Mouse (Mus musculus): Measurements from ENCODE around the gene Slc37a1. TPM values are rescaled to one million over a fixed set of nuclear protein-coding genes. Genes with fewer than 3 reads are reported as not detected.

Gene Slc37a1
- polyA plus RNA-seq, 1 experiment from 2014 or later, result 3.9 TPM

DNA sequence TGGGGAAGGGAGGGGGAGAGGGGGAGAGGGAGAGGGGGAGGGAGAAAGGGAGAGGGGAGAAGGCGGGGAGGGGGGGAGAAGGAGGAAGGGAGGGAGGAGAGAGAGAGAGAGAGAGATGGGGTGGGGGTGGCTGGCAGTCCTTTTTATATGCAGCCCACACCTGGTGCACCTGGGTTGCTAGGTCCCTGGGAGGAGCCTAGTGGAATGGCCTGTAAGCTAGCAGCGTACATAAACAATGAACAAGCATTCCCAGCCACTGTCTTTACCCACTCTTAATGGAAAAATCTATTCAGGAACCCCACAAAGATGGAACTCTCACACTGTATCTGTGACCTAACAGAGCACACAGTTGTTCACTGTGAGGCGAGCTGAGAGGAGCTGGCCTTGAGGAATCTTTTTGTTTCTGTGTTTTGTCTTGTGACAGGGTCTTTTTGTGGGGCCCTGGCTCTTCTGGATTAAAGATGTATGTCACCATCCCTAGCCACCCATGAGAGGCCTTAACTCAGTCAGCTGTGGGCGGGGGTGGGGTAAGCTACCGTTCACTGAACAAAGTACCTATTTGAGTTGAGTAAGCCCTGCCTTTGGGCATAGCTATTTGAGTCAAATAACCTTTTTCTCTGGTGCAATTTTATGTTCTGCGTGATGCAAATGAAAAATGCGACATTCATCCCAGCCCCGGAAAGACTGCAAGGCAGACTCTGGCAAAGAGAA lies 69.4 kb downstream of the Slc37a1 start:
- Histone ChIP-seq H3K9ac (ENCODE audit: low read depth, low read length) (no peak overlapping the region), H3K4me3 (replicated peaks; ENCODE audit: low read depth, low read length) (no peak overlapping the region), H3K4me1 (replicated peaks; ENCODE audit: insufficient read depth, low read length) (0 out of 2 replicates have a peak, but pooled peaks cover 3% of the 10 kb centered on the region), H3K27ac (no peak overlapping the region), H3K36me3 (ENCODE audit: insufficient read depth, low read length) (no peaks in the 10 kb centered on the region), H3K4me2 (ENCODE audit: low read length) (no peak overlapping the region), H3K27me3 (ENCODE audit: insufficient read depth, low read length) (no peaks in the 10 kb centered on the region), H3K9me3 (replicated peaks; ENCODE audit: low read length) (no peaks in the 10 kb centered on the region)
- no peak for TF ChIP-seq CTCF (IDR thresholded peaks at IDR 0.05; ENCODE audit: low read depth)
- no peak for ATAC-seq (replicated peaks; ENCODE audit: low FRiP score, low read depth)
- 35% methylated on average over 8 of the region's 8 CpGs for WGBS
- no peak for DNase-seq (ENCODE audit: low spot score)

GRCm38 (mm10) chr17:31360582-31360981 lies 74.0 kb downstream of the Slc37a1 start:
- H3K27me3 ChIP-seq (ENCODE audit: insufficient read depth, low read length), result no peaks in the 10 kb centered on the region
- H3K4me3 ChIP-seq (replicated peaks; ENCODE audit: low read depth, low read length), result no peak overlapping the region
- no peak overlapping the region for H3K9ac ChIP-seq (ENCODE audit: low read depth, low read length)
- TF ChIP-seq CTCF (IDR thresholded peaks at IDR 0.05; ENCODE audit: low read depth), result no peak
- WGBS, result 83% methylated on average over 13 of the region's 13 CpGs
- 0 out of 2 replicates have a peak, but pooled peaks cover 3% of the 10 kb centered on the region for H3K4me1 ChIP-seq (replicated peaks; ENCODE audit: insufficient read depth, low read length)
- no peaks in the 10 kb centered on the region for H3K9me3 ChIP-seq (replicated peaks; ENCODE audit: low read length)
- ATAC-seq (replicated peaks; ENCODE audit: low FRiP score, low read depth) (no peak), DNase-seq (ENCODE audit: low spot score) (no peak)
- H3K36me3 ChIP-seq (ENCODE audit: insufficient read depth, low read length), result no peaks in the 10 kb centered on the region
- H3K27ac ChIP-seq, result no peak overlapping the region
- H3K4me2 ChIP-seq (ENCODE audit: low read length), result no peak overlapping the region

GRCm38 (mm10) chr17:31365586-31366166 lies 79.1 kb downstream of the Slc37a1 start:
- no peaks in the 10 kb centered on the region for H3K4me1 ChIP-seq (replicated peaks; ENCODE audit: insufficient read depth, low read length)
- H3K9ac ChIP-seq (ENCODE audit: low read depth, low read length), result no peak overlapping the region
- no peaks in the 10 kb centered on the region for H3K36me3 ChIP-seq (ENCODE audit: insufficient read depth, low read length)
- no peaks in the 10 kb centered on the region for H3K9me3 ChIP-seq (replicated peaks; ENCODE audit: low read length)
- H3K4me3 ChIP-seq (replicated peaks; ENCODE audit: low read depth, low read length), result no peak overlapping the region
- WGBS, result 73% methylated on average over 5 of the region's 5 CpGs
- no peaks in the 10 kb centered on the region for H3K27me3 ChIP-seq (ENCODE audit: insufficient read depth, low read length)
- H3K27ac ChIP-seq, result no peak overlapping the region
- DNase-seq (ENCODE audit: low spot score), result no peak
- no peak for TF ChIP-seq CTCF (IDR thresholded peaks at IDR 0.05; ENCODE audit: low read depth)
- no peak overlapping the region for H3K4me2 ChIP-seq (ENCODE audit: low read length)
- no peak for ATAC-seq (replicated peaks; ENCODE audit: low FRiP score, low read depth)

- Histone ChIP-seq H3K4me2 (ENCODE audit: low read length) (no peak overlapping the region), H3K9ac (ENCODE audit: low read depth, low read length) (no peak overlapping the region), H3K27me3 (ENCODE audit: insufficient read depth, low read length) (no peaks in the 10 kb centered on the region), H3K9me3 (replicated peaks; ENCODE audit: low read length) (no peaks in the 10 kb centered on the region), H3K27ac (no peak overlapping the region), H3K4me1 (replicated peaks; ENCODE audit: insufficient read depth, low read length) (no peaks in the 10 kb centered on the region), H3K4me3 (replicated peaks; ENCODE audit: low read depth, low read length) (no peak overlapping the region), H3K36me3 (ENCODE audit: insufficient read depth, low read length) (no peaks in the 10 kb centered on the region)
- TF ChIP-seq CTCF (IDR thresholded peaks at IDR 0.05; ENCODE audit: low read depth), result no peak
- no peak for ATAC-seq (replicated peaks; ENCODE audit: low FRiP score, low read depth)
- no peak for DNase-seq (ENCODE audit: low spot score)
- WGBS, result 83% methylated on average over 2 of the region's 2 CpGs
Measured at GRCm38 (mm10) chr17:31370221-31370620, 83.6 kb downstream of the Slc37a1 start.

DNA sequence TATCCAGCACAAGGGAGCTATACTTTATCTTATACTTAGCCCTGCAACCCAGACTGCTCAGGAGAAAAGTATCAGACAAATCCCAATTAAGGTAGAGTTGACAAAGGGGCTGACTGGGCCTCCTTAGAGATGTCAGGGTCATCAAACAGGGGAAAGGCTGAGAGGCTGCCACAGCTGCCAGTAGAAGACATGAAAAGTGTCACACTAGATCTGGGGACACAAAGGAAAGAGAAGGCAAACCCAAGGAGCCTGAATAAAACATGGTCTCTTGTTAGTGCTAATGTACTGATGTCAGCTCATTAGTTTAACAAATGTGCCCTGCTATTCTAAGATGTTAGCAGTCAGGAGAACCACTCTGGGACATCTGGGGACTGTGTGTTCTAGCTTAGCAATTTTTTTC lies 84.3 kb downstream of the Slc37a1 start:
- Histone ChIP-seq H3K27ac (no peak overlapping the region), H3K4me2 (ENCODE audit: low read length) (no peak overlapping the region), H3K36me3 (ENCODE audit: insufficient read depth, low read length) (no peaks in the 10 kb centered on the region), H3K27me3 (ENCODE audit: insufficient read depth, low read length) (no peaks in the 10 kb centered on the region), H3K9me3 (replicated peaks; ENCODE audit: low read length) (no peaks in the 10 kb centered on the region), H3K4me3 (replicated peaks; ENCODE audit: low read depth, low read length) (no peak overlapping the region), H3K4me1 (replicated peaks; ENCODE audit: insufficient read depth, low read length) (no peaks in the 10 kb centered on the region), H3K9ac (ENCODE audit: low read depth, low read length) (no peak overlapping the region)
- DNase-seq (ENCODE audit: low spot score), result no peak
- no peak for ATAC-seq (replicated peaks; ENCODE audit: low FRiP score, low read depth)
- TF ChIP-seq CTCF (IDR thresholded peaks at IDR 0.05; ENCODE audit: low read depth), result no peak

- Histone ChIP-seq H3K9me3 (replicated peaks; ENCODE audit: low read length) (no peaks in the 10 kb centered on the region), H3K4me3 (replicated peaks; ENCODE audit: low read depth, low read length) (no peak overlapping the region), H3K27ac (no peak overlapping the region), H3K4me2 (ENCODE audit: low read length) (no peak overlapping the region; the same call in 1 of the 2 replicates), H3K9ac (ENCODE audit: low read depth, low read length) (no peak overlapping the region), H3K4me1 (replicated peaks; ENCODE audit: insufficient read depth, low read length) (no peaks in the 10 kb centered on the region), H3K36me3 (ENCODE audit: insufficient read depth, low read length) (no peaks in the 10 kb centered on the region), H3K27me3 (ENCODE audit: insufficient read depth, low read length) (no peaks in the 10 kb centered on the region)
- TF ChIP-seq CTCF (IDR thresholded peaks at IDR 0.05; ENCODE audit: low read depth), result peak; percentile 95
- ATAC-seq (replicated peaks; ENCODE audit: low FRiP score, low read depth), result no peak
- 7% methylated on average over 7 of the region's 7 CpGs for WGBS
- peak; percentile 87 for DNase-seq (ENCODE audit: low spot score)
Measured at GRCm38 (mm10) chr17:31377961-31378360, 91.4 kb downstream of the Slc37a1 start.

Data from kidney, postnatal 0 days (tissue).